Mouse (Mus musculus): ENCODE measurements around the gene Mxd3. TPM values are rescaled to one million over a fixed set of nuclear protein-coding genes. Genes with fewer than 3 reads are reported as not detected.

Gene Mxd3
- polyA plus RNA-seq, 1 experiment from 2014 or later: 31.6 TPM

DNA sequence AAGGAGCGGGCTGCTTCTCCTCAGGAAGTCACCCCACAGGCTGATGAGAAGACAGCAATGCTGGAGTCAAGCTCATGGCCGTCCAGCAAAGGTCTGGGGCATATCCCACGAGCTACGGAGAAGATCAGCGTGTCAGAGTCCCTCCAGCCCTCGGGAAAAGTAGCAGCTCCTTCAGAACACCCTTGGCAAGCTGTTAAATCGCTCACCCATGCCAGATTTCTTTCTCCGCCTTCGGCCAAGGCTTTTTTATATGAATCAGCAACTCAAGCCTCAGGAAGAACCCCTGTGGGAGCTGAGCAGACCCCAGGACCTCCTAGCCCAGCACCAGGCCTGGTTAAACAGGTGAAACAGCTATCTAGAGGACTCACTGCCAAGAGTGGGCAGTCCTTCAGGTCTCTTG is 16.6 kb downstream of the Mxd3 start:
- Histone ChIP-seq H3K9me3 (ENCODE audit: control insufficient read depth, low read length) (no peaks in the 10 kb centered on the region), H3K27ac (ENCODE audit: low read depth, low read length) (no peak overlapping the region), H3K27me3 (ENCODE audit: control insufficient read depth, insufficient read depth, low read length) (no peaks in the 10 kb centered on the region), H3K36me3 (ENCODE audit: control insufficient read depth, insufficient read depth, low read length) (peaks cover 25% of the 10 kb centered on the region), H3K4me2 (ENCODE audit: low read depth) (no peak overlapping the region), H3K9ac (ENCODE audit: low read length) (no peak overlapping the region), H3K4me3 (ENCODE audit: low read depth, low read length) (no peak overlapping the region), H3K4me1 (ENCODE audit: control insufficient read depth, insufficient read depth, low read length) (no peaks in the 10 kb centered on the region)
- ATAC-seq (ENCODE audit: insufficient read depth, low FRiP score, low TSS enrichment): no peak
- no peak for DNase-seq (ENCODE audit: low spot score)
- WGBS: 90% methylated on average over 9 of the region's 9 CpGs

- ATAC-seq (ENCODE audit: insufficient read depth, low FRiP score, low TSS enrichment): no peak
- H3K9me3 ChIP-seq (ENCODE audit: control insufficient read depth, low read length): no peaks in the 10 kb centered on the region
- 89% methylated on average over 8 of the region's 8 CpGs for WGBS
Measured at GRCm38 (mm10) chr13:55312028-55312630, 17.5 kb downstream of the Mxd3 start.

GRCm38 (mm10) chr13:55300913-55301312 is 28.7 kb downstream of the Mxd3 start:
- 92% methylated on average over 5 of the region's 5 CpGs for WGBS
- Histone ChIP-seq H3K4me2 (ENCODE audit: low read depth) (no peak overlapping the region), H3K4me3 (ENCODE audit: low read depth, low read length) (no peak overlapping the region), H3K9me3 (ENCODE audit: control insufficient read depth, low read length) (no peaks in the 10 kb centered on the region), H3K36me3 (ENCODE audit: control insufficient read depth, insufficient read depth, low read length) (peaks cover 21% of the 10 kb centered on the region), H3K27me3 (ENCODE audit: control insufficient read depth, insufficient read depth, low read length) (no peaks in the 10 kb centered on the region), H3K9ac (ENCODE audit: low read length) (no peak overlapping the region), H3K4me1 (ENCODE audit: control insufficient read depth, insufficient read depth, low read length) (no peaks in the 10 kb centered on the region), H3K27ac (ENCODE audit: low read depth, low read length) (no peak overlapping the region)
- no peak for ATAC-seq (ENCODE audit: insufficient read depth, low FRiP score, low TSS enrichment)
- DNase-seq (ENCODE audit: low spot score): no peak

More at GRCm38 (mm10) chr13:55312028-55312630, 17.5 kb downstream of the Mxd3 start:
- H3K4me1 ChIP-seq (ENCODE audit: control insufficient read depth, insufficient read depth, low read length): no peaks in the 10 kb centered on the region
- H3K27me3 ChIP-seq (ENCODE audit: control insufficient read depth, insufficient read depth, low read length): no peaks in the 10 kb centered on the region
- no peak overlapping the region for H3K4me3 ChIP-seq (ENCODE audit: low read depth, low read length)
- no peak overlapping the region for H3K27ac ChIP-seq (ENCODE audit: low read depth, low read length)
- DNase-seq (ENCODE audit: low spot score): no peak
- no peak overlapping the region for H3K9ac ChIP-seq (ENCODE audit: low read length)
- no peak overlapping the region for H3K4me2 ChIP-seq (ENCODE audit: low read depth)
- H3K36me3 ChIP-seq (ENCODE audit: control insufficient read depth, insufficient read depth, low read length): peaks cover 25% of the 10 kb centered on the region

GRCm38 (mm10) chr13:55296760-55297159 is 32.9 kb downstream of the Mxd3 start:
- no peak for ATAC-seq (ENCODE audit: insufficient read depth, low FRiP score, low TSS enrichment)
- H3K4me1 ChIP-seq (ENCODE audit: control insufficient read depth, insufficient read depth, low read length): no peaks in the 10 kb centered on the region
- no peak for DNase-seq (ENCODE audit: low spot score)
- no peak overlapping the region for H3K9ac ChIP-seq (ENCODE audit: low read length)
- peaks cover 12% of the 10 kb centered on the region for H3K36me3 ChIP-seq (ENCODE audit: control insufficient read depth, insufficient read depth, low read length)
- no peaks in the 10 kb centered on the region for H3K27me3 ChIP-seq (ENCODE audit: control insufficient read depth, insufficient read depth, low read length)
- H3K4me2 ChIP-seq (ENCODE audit: low read depth): no peak overlapping the region
- WGBS: 95% methylated on average over 1 of the region's 1 CpGs
- no peaks in the 10 kb centered on the region for H3K9me3 ChIP-seq (ENCODE audit: control insufficient read depth, low read length)
- H3K4me3 ChIP-seq (ENCODE audit: low read depth, low read length): no peak overlapping the region
- no peak overlapping the region for H3K27ac ChIP-seq (ENCODE audit: low read depth, low read length)

GRCm38 (mm10) chr13:55288854-55289253 is 40.8 kb downstream of the Mxd3 start:
- no peak overlapping the region for H3K4me2 ChIP-seq (ENCODE audit: low read depth)
- peaks cover 7% of the 10 kb centered on the region for H3K36me3 ChIP-seq (ENCODE audit: control insufficient read depth, insufficient read depth, low read length)
- no peak overlapping the region for H3K4me3 ChIP-seq (ENCODE audit: low read depth, low read length)
- H3K27me3 ChIP-seq (ENCODE audit: control insufficient read depth, insufficient read depth, low read length): no peaks in the 10 kb centered on the region
- H3K4me1 ChIP-seq (ENCODE audit: control insufficient read depth, insufficient read depth, low read length): no peaks in the 10 kb centered on the region
- no peaks in the 10 kb centered on the region for H3K9me3 ChIP-seq (ENCODE audit: control insufficient read depth, low read length)
- H3K9ac ChIP-seq (ENCODE audit: low read length): no peak overlapping the region
- DNase-seq (ENCODE audit: low spot score) (no peak), ATAC-seq (ENCODE audit: insufficient read depth, low FRiP score, low TSS enrichment) (no peak)
- H3K27ac ChIP-seq (ENCODE audit: low read depth, low read length): no peak overlapping the region
- WGBS: 89% methylated on average over 3 of the region's 3 CpGs

- H3K36me3 ChIP-seq (ENCODE audit: control insufficient read depth, insufficient read depth, low read length): peaks cover 20% of the 10 kb centered on the region
- ATAC-seq (ENCODE audit: insufficient read depth, low FRiP score, low TSS enrichment): no peak
- WGBS: 93% methylated on average over 5 of the region's 5 CpGs
Measured at GRCm38 (mm10) chr13:55277646-55278045, 52.0 kb downstream of the Mxd3 start.

GRCm38 (mm10) chr13:55277203-55277602 is 52.4 kb downstream of the Mxd3 start:
- no peak overlapping the region for H3K4me2 ChIP-seq (ENCODE audit: low read depth)
- H3K36me3 ChIP-seq (ENCODE audit: control insufficient read depth, insufficient read depth, low read length): peaks cover 21% of the 10 kb centered on the region
- WGBS: 74% methylated on average over 5 of the region's 5 CpGs
- ATAC-seq (ENCODE audit: insufficient read depth, low FRiP score, low TSS enrichment) (no peak), DNase-seq (ENCODE audit: low spot score) (no peak)
- no peak overlapping the region for H3K9ac ChIP-seq (ENCODE audit: low read length)
- H3K9me3 ChIP-seq (ENCODE audit: control insufficient read depth, low read length): no peaks in the 10 kb centered on the region
- H3K27me3 ChIP-seq (ENCODE audit: control insufficient read depth, insufficient read depth, low read length): no peaks in the 10 kb centered on the region
- H3K4me3 ChIP-seq (ENCODE audit: low read depth, low read length): no peak overlapping the region
- no peak overlapping the region for H3K27ac ChIP-seq (ENCODE audit: low read depth, low read length)
- H3K4me1 ChIP-seq (ENCODE audit: control insufficient read depth, insufficient read depth, low read length): no peaks in the 10 kb centered on the region

More at GRCm38 (mm10) chr13:55277646-55278045, 52.0 kb downstream of the Mxd3 start:
- H3K4me2 ChIP-seq (ENCODE audit: low read depth): no peak overlapping the region
- no peaks in the 10 kb centered on the region for H3K4me1 ChIP-seq (ENCODE audit: control insufficient read depth, insufficient read depth, low read length)
- H3K27me3 ChIP-seq (ENCODE audit: control insufficient read depth, insufficient read depth, low read length): no peaks in the 10 kb centered on the region
- DNase-seq (ENCODE audit: low spot score): no peak
- H3K9ac ChIP-seq (ENCODE audit: low read length): no peak overlapping the region
- H3K27ac ChIP-seq (ENCODE audit: low read depth, low read length): no peak overlapping the region
- H3K4me3 ChIP-seq (ENCODE audit: low read depth, low read length): no peak overlapping the region
- H3K9me3 ChIP-seq (ENCODE audit: control insufficient read depth, low read length): no peaks in the 10 kb centered on the region

Other genes starting within 250 kb of the Mxd3 start
- 28.7 and 29.9 TPM in 2 replicates for gene Uimc1, start 229.5 kb downstream of the Mxd3 start, polyA plus RNA-seq (2014; fragmentation: Nextera tagmentation; extraction: Ambion mirVana)
- 21.6 and 22.0 TPM in 2 replicates for gene Zfp346, start 224.5 kb downstream of the Mxd3 start, polyA plus RNA-seq (2014; fragmentation: Nextera tagmentation; extraction: Ambion mirVana)
- not detected in 2 replicates for gene Gm17617, start 196.3 kb downstream of the Mxd3 start, polyA plus RNA-seq (2014; fragmentation: Nextera tagmentation; extraction: Ambion mirVana)
- 3.0 and 3.2 TPM in 2 replicates for gene Fgfr4, start 177.2 kb downstream of the Mxd3 start, polyA plus RNA-seq (2014; fragmentation: Nextera tagmentation; extraction: Ambion mirVana)
- gene Nsd1, start 120.0 kb downstream of the Mxd3 start, polyA plus RNA-seq (2014; fragmentation: Nextera tagmentation; extraction: Ambion mirVana): 68.2 and 69.8 TPM in 2 replicates
- gene Prelid1, start 9.3 kb downstream of the Mxd3 start, polyA plus RNA-seq (2014; fragmentation: Nextera tagmentation; extraction: Ambion mirVana): 406 and 417 TPM in 2 replicates
- gene Rab24, start 7.9 kb downstream of the Mxd3 start, polyA plus RNA-seq (2014; fragmentation: Nextera tagmentation; extraction: Ambion mirVana): 89.7 and 90.6 TPM in 2 replicates
- 82.1 and 94.8 TPM in 2 replicates for gene Lman2, start 33.0 kb upstream of the Mxd3 start, polyA plus RNA-seq (2014; fragmentation: Nextera tagmentation; extraction: Ambion mirVana)
- gene Rgs14, start 39.9 kb upstream of the Mxd3 start, polyA plus RNA-seq (2014; fragmentation: Nextera tagmentation; extraction: Ambion mirVana): 0.59 and 0.97 TPM in 2 replicates
- gene Slc34a1, start 68.4 kb upstream of the Mxd3 start, polyA plus RNA-seq (2014; fragmentation: Nextera tagmentation; extraction: Ambion mirVana): 0.13 TPM in 1 of 2 replicates, not detected in the other
- not detected in 2 replicates for gene Pfn3, start 85.4 kb upstream of the Mxd3 start, polyA plus RNA-seq (2014; fragmentation: Nextera tagmentation; extraction: Ambion mirVana)
- not detected in 2 replicates for gene F12, start 97.0 kb upstream of the Mxd3 start, polyA plus RNA-seq (2014; fragmentation: Nextera tagmentation; extraction: Ambion mirVana)
- gene Grk6, start 115.2 kb upstream of the Mxd3 start, polyA plus RNA-seq (2014; fragmentation: Nextera tagmentation; extraction: Ambion mirVana): 58.1 and 59.6 TPM in 2 replicates
- 2.2 and 2.6 TPM in 2 replicates for gene Prr7, start 134.4 kb upstream of the Mxd3 start, polyA plus RNA-seq (2014; fragmentation: Nextera tagmentation; extraction: Ambion mirVana)
- gene Dbn1, start 158.3 kb upstream of the Mxd3 start, polyA plus RNA-seq (2014; fragmentation: Nextera tagmentation; extraction: Ambion mirVana): 362 and 372 TPM in 2 replicates
- 165 and 172 TPM in 2 replicates for gene Pdlim7, start 183.9 kb upstream of the Mxd3 start, polyA plus RNA-seq (2014; fragmentation: Nextera tagmentation; extraction: Ambion mirVana)
- gene Dok3, start 199.5 kb upstream of the Mxd3 start, polyA plus RNA-seq (2014; fragmentation: Nextera tagmentation; extraction: Ambion mirVana): 2.6 and 2.7 TPM in 2 replicates
- gene Ddx41, start 206.8 kb upstream of the Mxd3 start, polyA plus RNA-seq (2014; fragmentation: Nextera tagmentation; extraction: Ambion mirVana): 74.5 and 76.3 TPM in 2 replicates
- 44.6 and 51.0 TPM in 2 replicates for gene Fam193b, start 241.3 kb upstream of the Mxd3 start, polyA plus RNA-seq (2014; fragmentation: Nextera tagmentation; extraction: Ambion mirVana)
- 51.6 and 59.0 TPM in 2 replicates for gene Tmed9, start 243.9 kb upstream of the Mxd3 start, polyA plus RNA-seq (2014; fragmentation: Nextera tagmentation; extraction: Ambion mirVana)